Mouse (Mus musculus): Measurements from ENCODE around the gene Trim13.

Trim13 gene

DNA sequence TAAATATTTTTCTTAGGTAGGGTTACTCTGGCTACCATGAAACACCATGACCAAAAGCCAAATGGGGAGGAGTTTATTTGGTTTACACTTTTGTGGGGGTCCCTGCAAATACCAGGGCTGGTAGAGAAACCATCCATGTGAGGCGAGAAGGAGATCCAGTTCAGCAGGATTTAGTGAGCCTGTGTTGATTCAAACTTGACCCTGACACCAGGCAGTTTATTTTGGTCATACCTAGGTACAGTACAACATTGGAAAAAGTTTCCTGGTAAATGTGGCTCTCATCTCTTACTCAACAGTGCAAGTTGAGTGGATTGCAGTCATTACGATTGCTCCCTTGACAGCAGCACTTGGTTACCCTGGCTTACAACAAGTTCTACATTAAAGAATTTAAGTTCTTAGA, 15.3 kb downstream of the Trim13 start:
- no peak for DNase-seq (ENCODE audit: low spot score in 2 of 2)

DNA sequence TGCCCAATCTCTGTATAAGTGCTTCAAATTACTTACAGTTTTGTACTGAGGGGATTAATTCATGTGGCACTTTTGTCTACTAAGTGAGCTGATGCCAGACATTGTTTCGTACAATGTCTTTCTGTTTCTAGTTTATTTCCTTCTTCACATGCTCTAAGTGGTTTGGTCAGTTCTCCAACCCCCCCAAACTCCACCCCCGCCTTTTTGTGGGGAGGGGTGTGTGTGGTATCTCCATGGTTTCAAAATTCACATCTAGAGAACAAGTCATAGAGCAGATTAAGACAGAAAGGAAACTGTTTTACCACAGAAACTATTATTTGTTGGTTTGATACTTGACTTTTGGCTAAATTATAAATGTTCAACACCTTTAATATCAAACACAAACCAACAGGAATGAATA, 22.3 kb downstream of the Trim13 start:
- no peak for DNase-seq (ENCODE audit: low spot score in 2 of 2)

DNA sequence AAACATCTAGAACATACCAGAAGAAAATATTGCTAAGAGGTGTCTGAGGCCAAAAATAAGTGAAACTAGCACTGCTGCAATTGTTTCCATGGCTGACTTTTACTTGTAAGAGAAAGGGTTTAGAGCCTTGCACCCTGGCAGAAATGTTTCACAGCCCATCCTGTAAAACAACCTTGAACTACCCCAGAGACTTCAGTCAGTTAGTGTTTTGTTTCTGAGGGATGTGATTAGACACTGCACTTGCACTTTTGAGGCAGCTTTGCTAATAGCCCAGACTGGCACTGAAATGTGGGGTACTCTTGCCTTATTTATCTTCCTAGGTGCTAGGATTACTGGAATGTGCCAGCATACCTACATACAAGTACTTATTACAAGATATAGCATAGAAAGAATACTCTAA, 37.9 kb downstream of the Trim13 start:
- no peak for DNase-seq (ENCODE audit: low spot score in 2 of 2)

DNA sequence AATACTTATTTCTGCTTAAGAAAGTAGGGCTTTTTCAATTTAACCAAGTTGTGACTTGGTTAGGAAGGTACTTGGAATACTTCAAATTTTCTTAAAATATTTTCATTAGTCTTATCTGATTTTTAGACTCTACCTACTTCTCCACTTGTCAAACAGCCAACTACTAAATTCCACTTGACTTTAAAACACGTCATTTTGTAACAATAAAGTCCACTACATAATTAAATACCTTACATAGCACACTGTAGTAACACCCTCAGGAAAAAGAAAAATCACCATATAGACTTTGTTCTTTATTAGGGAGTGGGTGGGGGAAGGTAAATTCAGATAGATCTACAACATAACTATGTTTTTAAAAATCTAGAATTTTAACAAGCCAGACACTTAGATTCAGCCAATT, 44.6 kb downstream of the Trim13 start:
- DNase-seq (ENCODE audit: low spot score in 2 of 2): no peak

DNA sequence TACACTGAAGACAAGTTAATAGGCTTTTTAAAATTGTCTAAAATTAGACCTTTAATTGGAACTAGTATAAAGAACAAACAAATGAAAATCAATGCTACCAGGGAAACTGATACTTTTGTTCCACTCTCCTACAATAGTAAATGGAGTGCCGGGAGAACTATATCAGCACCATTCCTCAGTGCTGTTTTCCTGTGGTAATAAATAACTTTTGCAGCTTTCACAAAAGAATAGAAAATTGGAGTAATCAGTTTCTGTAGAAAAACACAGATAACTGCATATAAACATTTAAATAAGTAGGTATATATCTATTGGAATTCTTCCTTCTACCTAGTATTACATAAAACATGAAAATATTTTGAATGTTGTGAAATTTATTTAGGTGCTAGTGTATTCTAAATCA, 47.5 kb downstream of the Trim13 start:
- no peak for DNase-seq (ENCODE audit: low spot score in 2 of 2)

DNA sequence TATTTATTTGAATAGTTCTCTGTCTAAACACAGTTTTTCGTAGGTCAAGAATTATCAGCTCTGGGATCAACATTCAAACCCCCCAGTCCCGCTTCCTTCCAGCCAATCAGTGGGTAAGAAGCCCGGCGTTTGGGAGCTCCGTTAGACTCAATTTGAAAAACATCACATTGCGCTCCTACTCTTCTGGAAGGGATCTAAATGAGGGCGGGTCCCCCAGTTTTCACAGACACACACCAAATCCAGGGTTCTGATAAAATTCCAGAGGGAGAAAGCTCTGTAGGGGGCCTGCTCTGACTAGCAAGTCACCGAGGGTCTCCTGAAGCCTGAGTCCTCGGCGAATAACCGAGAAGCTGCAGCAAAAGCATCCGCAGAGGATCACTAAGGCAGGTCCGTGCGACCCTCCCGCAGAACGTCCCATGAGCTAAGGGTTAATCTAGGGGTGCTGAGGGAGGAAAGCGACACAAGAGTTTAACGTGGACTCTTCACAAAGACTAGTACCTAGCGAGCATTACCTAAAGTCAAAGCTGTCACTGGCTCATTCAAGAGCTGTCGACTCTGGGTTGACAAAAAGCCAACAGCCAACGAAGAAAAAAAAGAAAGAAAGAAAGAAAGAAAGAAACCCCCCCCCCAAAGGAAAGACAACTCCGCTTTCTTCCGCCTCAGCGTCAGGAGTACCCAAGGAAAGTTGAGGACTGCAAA, 49.3 kb downstream of the Trim13 start:
- peak; percentile 19 to 43 for DNase-seq (ENCODE audit: low spot score in 2 of 2)

DNA sequence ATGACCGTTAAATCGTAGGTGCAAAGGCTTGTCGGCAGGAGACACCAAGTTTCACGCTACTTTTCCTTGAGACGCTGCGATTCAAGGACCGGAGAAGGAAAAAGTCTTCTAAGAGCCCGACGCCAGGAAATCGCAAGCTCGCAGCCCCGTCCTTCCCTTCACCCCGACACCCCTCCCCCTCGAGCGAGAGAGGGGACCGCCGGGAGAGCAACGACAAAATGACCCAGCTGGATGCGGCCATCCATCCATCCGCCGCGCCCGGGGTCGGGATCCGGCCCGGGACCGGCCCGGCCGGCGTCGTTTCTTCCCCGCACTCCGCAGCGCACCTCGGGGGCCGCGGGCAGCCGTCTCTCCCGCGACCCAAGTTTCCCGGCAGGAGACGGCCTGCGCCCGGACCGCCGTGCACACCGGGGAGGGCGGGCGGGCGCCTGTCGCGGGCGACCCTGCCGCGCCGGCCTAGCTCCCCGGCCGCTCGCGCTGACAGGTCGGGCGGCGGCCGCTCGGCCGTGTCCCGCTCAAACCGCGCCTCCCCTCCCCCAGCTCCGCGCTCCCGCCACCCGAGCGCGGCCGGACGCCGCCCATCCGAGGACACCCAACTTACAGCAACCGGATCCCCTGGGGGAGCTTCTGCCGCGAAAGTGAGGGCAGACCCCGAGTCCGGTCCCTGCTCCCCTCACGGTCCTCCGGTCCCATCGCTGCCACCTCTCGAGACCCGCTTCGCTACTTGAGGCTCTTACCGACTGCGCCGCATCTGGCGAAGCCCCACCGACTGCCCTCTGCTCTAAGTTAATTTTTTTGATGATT, 50.0 kb downstream of the Trim13 start:
- DNase-seq (ENCODE audit: low spot score in 2 of 2): peak; percentile 34 to 37

DNA sequence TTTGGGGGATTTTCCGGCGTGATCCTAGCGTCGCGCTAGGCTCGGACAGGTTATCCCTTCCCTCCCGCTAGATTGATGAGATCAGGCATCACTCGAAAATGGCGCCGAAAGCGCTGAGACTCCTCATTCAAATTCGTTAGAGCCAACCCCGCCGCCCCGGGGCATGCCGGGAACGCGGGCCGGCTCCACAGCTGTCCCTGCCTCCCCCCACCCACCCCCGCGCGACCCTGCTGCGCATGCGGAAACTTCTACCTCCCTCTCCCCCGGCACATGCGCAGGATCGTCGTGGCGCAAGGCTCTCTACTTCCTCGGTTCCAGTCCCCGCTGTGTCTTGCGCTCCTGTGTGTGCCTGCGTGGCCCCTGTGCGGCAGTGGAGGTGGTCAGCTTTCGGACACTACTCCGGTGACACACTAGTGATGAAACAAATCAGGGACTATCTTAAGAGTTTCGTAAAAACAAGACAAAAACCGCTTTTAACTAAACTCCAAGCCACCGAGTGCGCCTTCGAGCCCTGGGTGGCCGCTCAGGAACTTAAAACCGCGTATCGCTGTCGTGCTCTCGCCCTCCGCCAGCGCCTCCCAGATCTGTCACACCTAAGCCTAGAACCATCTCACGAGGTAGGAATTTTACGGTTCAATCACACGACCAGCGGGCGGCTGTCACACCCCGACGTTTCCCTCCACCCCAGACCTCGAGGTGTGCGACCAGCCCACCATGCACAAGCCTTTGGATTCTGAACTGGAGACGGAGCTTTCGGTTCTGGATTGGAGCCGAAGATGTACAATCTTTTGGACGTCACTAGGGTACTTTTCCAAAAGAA, 50.8 kb downstream of the Trim13 start:
- peak; percentile 91 to 96 for DNase-seq (ENCODE audit: low spot score in 2 of 2)

DNA sequence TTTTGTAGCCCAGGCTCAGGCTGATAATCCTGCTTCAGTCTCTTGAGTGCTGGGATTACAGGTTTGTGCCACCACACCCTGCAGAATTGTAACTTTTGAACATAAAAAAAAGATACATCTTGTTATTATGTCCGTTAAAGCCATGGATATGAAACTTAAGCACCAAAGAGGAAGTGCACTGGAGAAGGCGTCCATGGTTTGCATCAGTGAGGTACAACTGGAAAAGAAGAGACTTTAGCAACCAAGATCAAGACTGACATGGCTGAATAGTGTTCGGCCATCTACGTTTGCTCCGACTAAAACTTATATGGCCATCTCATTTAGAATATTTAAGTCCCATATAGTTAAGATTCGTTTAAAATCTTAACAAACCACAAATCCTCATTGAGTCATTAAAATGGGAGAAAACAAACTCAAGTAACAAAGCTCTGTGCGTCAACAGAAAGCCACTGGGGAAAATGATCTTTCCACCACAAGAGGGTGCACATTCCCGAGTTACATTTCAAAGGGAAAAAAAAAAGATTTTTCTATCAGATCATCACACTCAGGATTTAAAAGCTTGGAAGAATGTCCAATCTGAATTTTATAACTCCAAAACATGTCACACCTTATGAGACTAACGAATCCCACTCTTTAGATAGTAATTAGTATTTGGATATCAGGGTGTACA, 52.4 kb downstream of the Trim13 start:
- no peak for DNase-seq (ENCODE audit: low spot score in 2 of 2)

Data from urinary bladder, postnatal 36 days (tissue).